Mouse (Mus musculus) adrenal gland, postnatal 25 days (tissue): ENCODE data around the gene Adgra3. TPM values are rescaled to one million over a fixed set of nuclear protein-coding genes. Genes with fewer than 3 reads are reported as not detected.

ENCODE experiments used
- DNase-seq: peaks from one replicate; pipeline ENCODE4 v3.0.0; 2021; ENCODE audit warnings: mixed read lengths
- total RNA-seq: library from RNA; stranded (reverse); gene quantifications from 2 replicates; pipeline ENCODE4 v1.2.3, GENCODE M21; 2021

The Adgra3 gene
- total RNA-seq, 1 experiment from 2014 or later, result 58.4 TPM

- DNase-seq, result no peak
Observed at GRCm38 (mm10) chr5:50031763-50032272, 27.0 kb downstream of the Adgra3 start.

- DNase-seq, result no peak
Observed at GRCm38 (mm10) chr5:50031288-50031687, 27.5 kb downstream of the Adgra3 start.

GRCm38 (mm10) chr5:50029662-50030061 lies 29.1 kb downstream of the Adgra3 start:
- DNase-seq, result no peak

- DNase-seq, result peak; percentile 45
Observed at GRCm38 (mm10) chr5:50027561-50027960, 31.2 kb downstream of the Adgra3 start.

- DNase-seq, result no peak
Observed at GRCm38 (mm10) chr5:50027001-50027400, 31.8 kb downstream of the Adgra3 start.

- no peak for DNase-seq
Observed at GRCm38 (mm10) chr5:50026148-50026547, 32.7 kb downstream of the Adgra3 start.

GRCm38 (mm10) chr5:50024097-50024496 lies 34.7 kb downstream of the Adgra3 start:
- DNase-seq, result no peak

- DNase-seq, result no peak
Observed at GRCm38 (mm10) chr5:50015987-50016587, 42.7 kb downstream of the Adgra3 start.

- no peak for DNase-seq
Observed at GRCm38 (mm10) chr5:50015147-50015697, 43.6 kb downstream of the Adgra3 start.

- no peak for DNase-seq
Observed at GRCm38 (mm10) chr5:50014658-50015057, 44.1 kb downstream of the Adgra3 start.

- no peak for DNase-seq
Observed at GRCm38 (mm10) chr5:50013965-50014364, 44.8 kb downstream of the Adgra3 start.

GRCm38 (mm10) chr5:50008841-50009240 lies 50.0 kb downstream of the Adgra3 start:
- DNase-seq, result no peak

- peak; percentile 18 for DNase-seq
Observed at GRCm38 (mm10) chr5:50006915-50007658, 51.7 kb downstream of the Adgra3 start.

GRCm38 (mm10) chr5:50002269-50002668 lies 56.5 kb downstream of the Adgra3 start:
- no peak for DNase-seq

GRCm38 (mm10) chr5:49999764-50000163 lies 59.0 kb downstream of the Adgra3 start:
- no peak for DNase-seq

- no peak for DNase-seq
Observed at GRCm38 (mm10) chr5:49997019-49997418, 61.8 kb downstream of the Adgra3 start.

- no peak for DNase-seq
Observed at GRCm38 (mm10) chr5:49996457-49996856, 62.3 kb downstream of the Adgra3 start.

GRCm38 (mm10) chr5:49990737-49991323 lies 68.0 kb downstream of the Adgra3 start:
- no peak for DNase-seq

GRCm38 (mm10) chr5:49988015-49988798 lies 70.6 kb downstream of the Adgra3 start:
- no peak for DNase-seq

GRCm38 (mm10) chr5:49980727-49981126 lies 78.1 kb downstream of the Adgra3 start:
- DNase-seq, result no peak

GRCm38 (mm10) chr5:49979246-49979645 lies 79.6 kb downstream of the Adgra3 start:
- DNase-seq, result no peak

- DNase-seq, result peak; percentile 25
Observed at GRCm38 (mm10) chr5:49975971-49976370, 82.8 kb downstream of the Adgra3 start.
